Mouse (Mus musculus) spleen, adult 2 months (tissue): ENCODE measurements around the gene Nav2.

Source experiments
- CTCF ChIP-seq: fragments of 200-500 bp; IDR thresholded peaks from 2 replicates; pipeline ENCODE4 v1.5.1; 2011; ENCODE audit warnings: mild to moderate bottlenecking, inconsistent platforms; ENCODE audit not compliant: insufficient read depth, insufficient read length, insufficient replicate concordance; ENCODE audit errors: extremely low read depth
- POLR2A ChIP-seq: fragments of 200-500 bp; IDR thresholded peaks from 2 replicates; pipeline ENCODE4 v1.6.1; 2011; ENCODE audit warnings: low read depth, low read length, inconsistent platforms

DNA sequence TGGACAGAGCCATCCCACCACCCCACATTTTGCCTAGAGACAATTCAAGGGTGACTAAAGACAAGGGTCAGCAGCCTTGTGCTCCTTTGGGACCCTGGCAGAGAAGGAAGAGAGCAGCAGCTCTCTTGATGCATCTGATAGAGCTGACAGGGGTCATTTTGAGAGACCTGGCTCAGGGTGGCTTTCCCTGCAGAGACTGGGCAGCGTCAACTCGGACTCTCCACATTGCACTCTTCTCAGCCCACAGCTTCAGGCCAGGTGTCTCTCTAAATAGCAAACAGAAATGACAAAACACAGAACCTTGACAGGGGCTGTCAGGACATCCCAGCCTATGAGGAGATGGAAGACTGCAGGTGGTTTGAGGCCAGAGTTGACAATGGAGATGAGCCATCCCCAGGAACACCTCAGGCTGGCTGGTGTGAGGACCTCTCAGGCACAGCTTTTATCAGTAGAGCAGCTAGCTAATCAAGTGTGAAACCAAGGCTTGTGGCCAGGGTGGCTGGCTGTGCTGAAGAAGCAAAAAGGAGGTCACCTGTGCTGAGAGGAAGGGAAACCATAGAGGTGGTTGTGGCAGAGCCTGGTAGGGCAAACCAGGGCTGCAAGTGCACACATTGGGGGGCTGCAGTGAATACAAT lies 283.7 kb downstream of the Nav2 start:
- TF ChIP-seq POLR2A (no peak), CTCF (no peak)
